8 mouse cellular contexts compared by ENCODE assay signal in genomic region chr5:125348487-125348886, GRCm38 (mm10). TPM values are rescaled to one million over a fixed set of nuclear protein-coding genes. Genes with fewer than 3 reads are reported as not detected.
DNase-seq lines count a peak whose midpoint lies in the region; ATAC-seq and TF ChIP-seq lines count a peak whose summit lies in the region.

No protein-coding gene starts in this region.

- H3K27ac ChIP-seq in hindbrain, embryonic 12.5 days, result no peak overlapping the region

- H3K79me2 ChIP-seq in C2C12 (ENCODE audit: control insufficient read depth, insufficient read depth), result no peaks in the 10 kb centered on the region

- H3ac ChIP-seq in C2C12 (ENCODE audit: control insufficient read depth, insufficient read length, low read depth), result no peak overlapping the region

- H3K36me3 ChIP-seq in C2C12 (ENCODE audit: control insufficient read depth, insufficient read depth), result no peaks in the 10 kb centered on the region
- no peaks in the 10 kb centered on the region for H3K36me3 ChIP-seq in hindbrain, embryonic 12.5 days

- H3K4me3 ChIP-seq in C2C12 (ENCODE audit: insufficient read depth, poor library complexity, severe bottlenecking), result no peak overlapping the region
- no peak overlapping the region for H3K4me3 ChIP-seq in hindbrain, embryonic 12.5 days

- H3K9ac ChIP-seq in hindbrain, embryonic 12.5 days, result no peak overlapping the region

- no peak overlapping the region for H3K4me2 ChIP-seq in hindbrain, embryonic 12.5 days (replicated peaks)

- H3K79me3 ChIP-seq in C2C12 (ENCODE audit: low read depth), result no peaks in the 10 kb centered on the region

- H3K4me1 ChIP-seq in hindbrain, embryonic 12.5 days, result no peaks in the 10 kb centered on the region

- no peak for ATAC-seq in hindbrain, embryonic 12.5 days (ENCODE audit: low FRiP score)

- no peaks in the 10 kb centered on the region; the same call in 1 of the 2 replicates for H3K9me3 ChIP-seq in hindbrain, embryonic 12.5 days (replicated peaks)

- 40% methylated on average over 8 of the region's 8 CpGs for WGBS in hindbrain, embryonic 12.5 days

- H3K27me3 ChIP-seq in C2C12 (ENCODE audit: control insufficient read depth, insufficient read depth, insufficient read length), result no peaks in the 10 kb centered on the region
- peaks cover 5% of the 10 kb centered on the region; the same call in 1 of the 2 replicates for H3K27me3 ChIP-seq in hindbrain, embryonic 12.5 days

- TF ChIP-seq CTCF in C2C12 (IDR thresholded peaks at IDR 0.05; ENCODE audit: control insufficient read depth, insufficient read depth, insufficient read length), result peak; percentile 39

- DNase-seq in heart, adult 8-10 months (ENCODE audit: low spot score), result peak; percentile 55
- DNase-seq in heart, adult 9 months (ENCODE audit: low spot score in 2 of 2), result no peak
- peak; percentile 83 for DNase-seq in adrenal gland, adult 2 months
- peak; percentile 64 for DNase-seq in gastrocnemius, postnatal 10 days
- DNase-seq in layer of hippocampus, postnatal 14 days (ENCODE audit: low spot score in 2 of 2), result peak; percentile 42 to 51
- peak; percentile 54 for DNase-seq in mesoderm, embryonic 11.5 days (ENCODE audit: low read depth, low spot score)

TF ChIP-seq in C2C12, 6 proteins besides CTCF, POLR2A, EP300 and RAD21:
- no peak for TF ChIP-seq FOSL1 (IDR thresholded peaks at IDR 0.05; ENCODE audit: insufficient read depth, low read length, poor library complexity, severe bottlenecking)
- TF ChIP-seq MYOD1 (IDR thresholded peaks at IDR 0.05; ENCODE audit: control insufficient read depth, insufficient read length, low read depth), result no peak
- TF ChIP-seq MAX (IDR thresholded peaks at IDR 0.05), result no peak
- TF ChIP-seq MYOG (IDR thresholded peaks at IDR 0.05; ENCODE audit: control insufficient read depth, extremely low read depth, insufficient read length), result no peak
- no peak for TF ChIP-seq USF1 (IDR thresholded peaks at IDR 0.05; ENCODE audit: low read depth)
- no peak for TF ChIP-seq CEBPB (IDR thresholded peaks at IDR 0.05; ENCODE audit: low read depth)

RNA-seq across cellular contexts. Expression of gene Scarb1, which starts 7.6 kb away (rescaled TPM):
- 10 to 100 TPM; 21.8 to 27.3 (median 25.7) TPM for total RNA-seq in heart, adult 8-10 months (2022)
- polyA plus RNA-seq in C2C12 (2012; fragmentation: generic; extraction: Trizol), result 31.4 TPM
- total RNA-seq in adrenal gland, adult 2 months (2021), result 1,000 to 10,000 TPM; 2,436 to 2,553 TPM
- polyA plus RNA-seq in adrenal gland, adult 2 months (2012; rRNA removed), result 2,348 and 2,822 TPM in 2 replicates
- 10 to 100 TPM; 49.8 to 58.0 TPM for total RNA-seq in gastrocnemius, postnatal 10 days (2021)
- 10 to 100 TPM; 46.1 to 54.3 TPM for total RNA-seq in layer of hippocampus, postnatal 14 days (2021)
- 28.6 and 29.7 TPM in 2 replicates for polyA plus RNA-seq in hindbrain, embryonic 12.5 days (2016; fragmentation: Nextera tagmentation; extraction: Ambion mirVana)

RNA-seq across cellular contexts. Expression of gene Gm10382, which starts 40.6 kb away (rescaled TPM):
- not detected for total RNA-seq in heart, adult 8-10 months (2022)
- polyA plus RNA-seq in C2C12 (2012; fragmentation: generic; extraction: Trizol), result 2.2 TPM
- under 1 TPM; 0.23 to 0.24 TPM for total RNA-seq in adrenal gland, adult 2 months (2021)
- polyA plus RNA-seq in adrenal gland, adult 2 months (2012; rRNA removed), result 0.26 and 0.50 TPM in 2 replicates
- total RNA-seq in gastrocnemius, postnatal 10 days (2021), result under 1 TPM; 0.19 to 0.36 TPM
- under 1 TPM; 0.28 to 0.52 TPM for total RNA-seq in layer of hippocampus, postnatal 14 days (2021)
- polyA plus RNA-seq in hindbrain, embryonic 12.5 days (2016; fragmentation: Nextera tagmentation; extraction: Ambion mirVana), result 0.58 and 0.82 TPM in 2 replicates

RNA-seq across cellular contexts. Expression of gene Ubc, which starts 41.5 kb away (rescaled TPM):
- total RNA-seq in heart, adult 8-10 months (2022), result 1,000 to 10,000 TPM in 2 of 4 experiments, 100 to 1,000 TPM in 2; 839 to 1,234 (median 1,027) TPM
- 918 TPM for polyA plus RNA-seq in C2C12 (2012; fragmentation: generic; extraction: Trizol)
- 1,000 to 10,000 TPM; 1,333 to 2,925 TPM for total RNA-seq in adrenal gland, adult 2 months (2021)
- 634 and 889 TPM in 2 replicates for polyA plus RNA-seq in adrenal gland, adult 2 months (2012; rRNA removed)
- 100 to 1,000 TPM; 703 to 712 TPM for total RNA-seq in gastrocnemius, postnatal 10 days (2021)
- total RNA-seq in layer of hippocampus, postnatal 14 days (2021), result 100 to 1,000 TPM; 755 to 828 TPM
- 1,117 and 1,167 TPM in 2 replicates for polyA plus RNA-seq in hindbrain, embryonic 12.5 days (2016; fragmentation: Nextera tagmentation; extraction: Ambion mirVana)

Comparison
In these comparisons a context has a peak if more than half of its experiments do, and no peak if none do; other contexts are left out.
1. DNase-seq: peak in heart, adult 8-10 months (single experiment), adrenal gland, adult 2 months (single experiment), gastrocnemius, postnatal 10 days (single experiment), layer of hippocampus, postnatal 14 days (2 of 2) and mesoderm, embryonic 11.5 days (single experiment); none in heart, adult 9 months (0 of 2).
2. RNA of gene Scarb1, which starts 7.6 kb away (total RNA-seq): 2,436 to 2,553 TPM in adrenal gland, adult 2 months; 49.8 to 58.0 TPM in gastrocnemius, postnatal 10 days, 46.1 to 54.3 TPM in layer of hippocampus, postnatal 14 days and 21.8 to 27.3 TPM in heart, adult 8-10 months; every median in the first group is over 10 times any median in the second.